Mouse (Mus musculus) embryonic facial prominence, embryonic 15.5 days (tissue): Measurements from ENCODE around the gene Vdac1. TPM values are rescaled to one million over a fixed set of nuclear protein-coding genes. Genes with fewer than 3 reads are reported as not detected.
"Not testable (repeated sequence)": the region's sequence is repeated elsewhere in the genome, so short reads cannot be mapped to it uniquely, and the experiment has no call there.

ENCODE experiments used
- ATAC-seq: fragments of 200-750 bp; cut with Nextera tagmentation; 2 replicates; pipeline ENCODE4 v1.8.0; 2017; ENCODE audit warnings: low read depth, moderate TSS enrichment; ENCODE audit not compliant: insufficient number of reproducible peaks, low FRiP score, low TSS enrichment
- H3K27ac ChIP-seq: fragments of 300-500 bp; sonication (generic); replicated peaks from 2 replicates; pipeline ENCODE4 v1.5.1; 2015; ENCODE audit warnings: mild to moderate bottlenecking, inconsistent platforms
- H3K27me3 ChIP-seq: fragments of 300-500 bp; sonication (generic); 2 replicates; pipeline ENCODE4 v1.6.1; 2015; ENCODE audit warnings: inconsistent platforms
- H3K36me3 ChIP-seq: fragments of 300-500 bp; sonication (generic); 2 replicates; pipeline ENCODE4 v1.6.1; 2015; ENCODE audit warnings: mild to moderate bottlenecking, inconsistent platforms
- H3K4me1 ChIP-seq: fragments of 300-500 bp; sonication (generic); 2 replicates; pipeline ENCODE4 v1.6.1; 2015; ENCODE audit warnings: inconsistent platforms
- H3K4me2 ChIP-seq: fragments of 300-500 bp; sonication (generic); replicated peaks from 2 replicates; pipeline ENCODE4 v1.6.1; 2015; ENCODE audit warnings: mild to moderate bottlenecking, inconsistent platforms
- H3K4me3 ChIP-seq: fragments of 300-500 bp; sonication (generic); replicated peaks from 2 replicates; pipeline ENCODE4 v1.5.1; 2015; ENCODE audit warnings: mild to moderate bottlenecking, inconsistent platforms
- H3K9ac ChIP-seq: fragments of 300-500 bp; sonication (generic); 2 replicates; pipeline ENCODE4 v1.6.1; 2015; ENCODE audit warnings: inconsistent platforms
- H3K9me3 ChIP-seq: fragments of 300-500 bp; sonication (generic); replicated peaks from 2 replicates; pipeline ENCODE4 v1.6.1; 2016; ENCODE audit warnings: inconsistent platforms
- WGBS: fragments of 180-500 bp; shearing (Covaris S2); methylation state at CpG from one replicate; pipeline ENCODE4 v1.1.7; 2015; 5-methylcytosine and 5-hydroxymethylcytosine counted together
- polyA plus RNA-seq: library from polyadenylated mRNA; unstranded; fragments of >200 nt; fragmentation: Nextera tagmentation; extraction: Ambion mirVana; gene quantifications from 2 replicates; pipeline ENCODE4 v1.2.1, GENCODE M21; 2015

The Vdac1 gene
- polyA plus RNA-seq, 1 experiment from 2014 or later: 267 TPM

DNA sequence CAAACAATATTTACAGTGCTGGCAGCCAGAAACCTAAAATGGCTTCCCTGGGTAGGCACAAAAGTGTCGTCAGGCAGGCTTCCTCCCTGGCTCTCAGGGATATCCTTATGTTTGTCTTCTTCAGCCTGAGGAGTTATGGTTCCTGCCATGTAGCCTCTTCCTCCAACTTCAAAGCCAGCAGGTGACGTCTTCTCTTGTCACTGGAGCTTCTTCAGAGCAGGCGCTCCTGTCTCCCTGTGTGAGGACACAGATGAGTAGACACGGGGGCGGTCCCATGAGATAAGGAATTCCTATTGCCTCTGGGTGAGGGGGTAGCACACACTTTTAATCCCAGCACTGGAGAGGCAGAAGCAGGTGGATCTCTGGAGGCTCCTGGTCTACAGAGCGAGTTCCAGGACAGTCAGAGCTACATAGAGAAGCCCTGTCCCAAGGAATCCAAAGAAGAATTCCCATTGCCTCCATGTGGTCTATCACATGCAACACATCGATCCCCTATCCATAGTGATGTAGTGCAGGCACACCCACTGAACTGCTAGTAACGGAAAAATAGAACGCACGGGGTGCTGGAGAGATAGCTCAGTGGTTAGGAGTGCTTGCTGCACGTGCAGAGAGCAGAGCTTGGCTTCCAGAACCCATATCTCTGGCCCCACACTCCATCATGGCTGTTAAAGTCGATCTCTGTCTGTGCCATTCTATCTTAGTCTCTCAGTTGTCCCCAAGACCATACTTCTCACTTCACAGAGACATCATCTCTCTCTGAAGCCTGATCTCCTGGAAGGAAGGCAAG, 15.5 kb upstream of the Vdac1 start:
- H3K27me3 ChIP-seq: no peaks in the 10 kb centered on the region
- no peak overlapping the region for H3K4me3 ChIP-seq
- H3K9ac ChIP-seq: no peak overlapping the region
- H3K9me3 ChIP-seq: no peaks in the 10 kb centered on the region
- H3K36me3 ChIP-seq: no peaks in the 10 kb centered on the region
- no peak for ATAC-seq
- peaks cover 18% of the 10 kb centered on the region; the same call in 1 of the 2 replicates for H3K4me1 ChIP-seq
- H3K27ac ChIP-seq: no peak overlapping the region
- 76% methylated on average over 12 of the region's 12 CpGs for WGBS
- no peak overlapping the region for H3K4me2 ChIP-seq

DNA sequence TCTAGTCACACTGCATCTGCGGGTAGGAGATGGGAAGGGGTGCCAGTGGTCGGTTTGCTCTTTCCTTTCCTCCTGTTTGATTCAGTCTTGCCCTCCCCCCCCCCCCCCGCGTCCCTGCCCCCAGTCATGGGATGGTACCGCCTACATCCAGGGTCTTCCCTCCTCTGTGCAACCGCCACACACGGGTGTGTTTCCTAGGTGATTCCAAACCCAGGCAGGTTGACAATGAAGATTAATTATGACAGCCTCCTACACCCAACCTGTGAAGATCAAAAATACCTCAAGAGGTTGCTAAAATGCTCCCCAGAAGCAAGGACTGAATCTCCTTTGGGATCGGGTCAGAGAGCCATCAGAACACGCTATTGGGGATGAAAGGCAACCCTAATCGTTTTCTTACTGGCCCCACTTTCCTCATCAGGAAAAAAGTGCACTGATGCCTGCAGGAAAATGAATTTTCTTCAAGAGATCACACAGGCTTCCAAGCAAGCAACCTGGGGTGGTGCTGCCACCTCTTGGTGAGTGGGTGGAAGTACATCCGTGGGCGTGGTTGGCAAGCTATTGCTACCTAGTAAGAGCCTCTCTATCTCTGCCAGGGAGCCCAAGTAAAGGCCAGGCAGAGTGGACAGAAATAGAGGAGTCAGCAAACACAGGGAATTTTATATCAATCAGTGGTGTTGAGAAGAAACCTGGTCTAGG, 14.6 kb upstream of the Vdac1 start:
- peaks cover 14% of the 10 kb centered on the region for H3K4me1 ChIP-seq
- 9% methylated on average over 9 of the region's 12 CpGs for WGBS
- H3K27me3 ChIP-seq: no peaks in the 10 kb centered on the region
- H3K9me3 ChIP-seq: no peaks in the 10 kb centered on the region
- H3K27ac ChIP-seq: peak overlapping the region; percentile 55; the same call in 1 of the 2 replicates
- H3K4me2 ChIP-seq: peak overlapping the region; percentile 51
- ATAC-seq: peak; percentile 59; the same call in 1 of the 2 replicates
- H3K9ac ChIP-seq: no peak overlapping the region
- peak overlapping the region; percentile 39 for H3K4me3 ChIP-seq
- no peaks in the 10 kb centered on the region for H3K36me3 ChIP-seq

DNA sequence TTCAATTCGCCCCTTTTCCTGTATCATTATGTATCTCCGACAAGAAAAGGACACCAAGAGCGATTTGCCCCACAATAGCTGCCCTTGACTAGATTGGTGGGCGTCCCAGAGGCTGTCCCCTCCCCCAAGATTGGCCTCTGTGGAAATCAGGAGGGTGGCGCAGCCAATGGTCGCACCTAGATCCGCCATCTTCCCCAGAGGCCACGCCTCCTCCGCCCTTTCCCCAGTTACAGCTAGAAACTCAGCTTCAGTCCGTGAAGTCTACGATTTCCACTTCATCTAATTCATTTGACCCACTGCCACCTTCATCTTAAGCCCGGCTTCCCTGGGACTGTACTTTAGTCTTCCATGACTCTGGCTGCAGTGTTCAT, 14.0 kb upstream of the Vdac1 start:
- peak overlapping the region; percentile 51 for H3K4me2 ChIP-seq
- 3% methylated on average over 12 of the region's 12 CpGs for WGBS
- H3K36me3 ChIP-seq: no peaks in the 10 kb centered on the region
- peak overlapping the region; percentile 39 for H3K4me3 ChIP-seq
- peaks cover 9% of the 10 kb centered on the region for H3K4me1 ChIP-seq
- H3K9me3 ChIP-seq: no peaks in the 10 kb centered on the region
- 0 out of 2 replicates have a peak, but pooled peaks have one; percentile 40 for ATAC-seq
- H3K9ac ChIP-seq: no peak overlapping the region
- H3K27me3 ChIP-seq: no peaks in the 10 kb centered on the region
- peak overlapping the region; percentile 55; the same call in 1 of the 2 replicates for H3K27ac ChIP-seq

DNA sequence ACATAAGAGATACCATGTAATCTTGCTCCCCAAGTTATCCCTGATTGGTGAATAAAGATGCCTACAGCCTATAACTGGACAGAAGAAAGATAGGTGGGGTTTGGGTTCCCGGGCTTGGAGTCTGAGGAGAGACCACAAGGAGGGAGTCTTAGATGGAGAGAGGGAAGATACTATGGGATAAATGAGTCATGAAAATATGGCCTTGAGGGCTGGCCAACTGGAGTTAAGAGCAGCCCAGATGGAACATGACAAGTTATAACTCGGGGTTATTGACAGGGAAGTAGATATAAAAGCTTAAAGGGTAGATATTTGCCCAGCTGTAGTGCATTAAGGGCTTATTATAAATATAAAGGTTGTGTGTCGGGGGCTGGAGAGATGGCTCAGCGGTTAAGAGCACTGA, 12.5 kb upstream of the Vdac1 start:
- H3K4me2 ChIP-seq: no peak overlapping the region
- no peak overlapping the region for H3K4me3 ChIP-seq
- 73% methylated on average over 4 of the region's 4 CpGs for WGBS
- no peak overlapping the region for H3K27ac ChIP-seq
- no peaks in the 10 kb centered on the region for H3K9me3 ChIP-seq
- H3K9ac ChIP-seq: no peak overlapping the region
- peaks cover 9% of the 10 kb centered on the region for H3K4me1 ChIP-seq
- ATAC-seq: no peak
- no peaks in the 10 kb centered on the region for H3K36me3 ChIP-seq
- H3K27me3 ChIP-seq: no peaks in the 10 kb centered on the region

DNA sequence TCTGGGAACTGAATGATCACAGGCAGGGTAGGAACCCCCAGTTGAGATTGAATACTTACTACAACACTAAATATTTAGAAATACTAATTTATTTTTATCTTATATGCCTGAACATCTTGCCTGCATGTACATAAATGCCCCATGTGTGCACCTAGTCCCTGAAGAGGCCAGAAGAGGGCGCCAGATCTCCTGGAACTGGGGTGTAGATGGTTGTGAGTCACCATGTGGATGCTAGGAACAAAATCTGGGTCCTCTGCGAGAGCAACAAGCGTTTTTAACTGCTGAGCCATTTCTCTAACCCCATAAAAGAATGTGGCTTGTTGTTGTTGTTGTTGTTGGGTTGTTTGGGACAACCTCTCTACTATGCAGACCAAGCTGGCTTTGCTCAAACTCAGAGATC, 11.9 kb upstream of the Vdac1 start:
- 72% methylated on average over 3 of the region's 3 CpGs for WGBS
- peaks cover 9% of the 10 kb centered on the region for H3K4me1 ChIP-seq
- H3K4me3 ChIP-seq: no peak overlapping the region
- no peak overlapping the region for H3K9ac ChIP-seq
- H3K27ac ChIP-seq: no peak overlapping the region
- no peak overlapping the region for H3K4me2 ChIP-seq
- H3K36me3 ChIP-seq: no peaks in the 10 kb centered on the region
- no peaks in the 10 kb centered on the region for H3K27me3 ChIP-seq
- no peak for ATAC-seq
- H3K9me3 ChIP-seq: no peaks in the 10 kb centered on the region

DNA sequence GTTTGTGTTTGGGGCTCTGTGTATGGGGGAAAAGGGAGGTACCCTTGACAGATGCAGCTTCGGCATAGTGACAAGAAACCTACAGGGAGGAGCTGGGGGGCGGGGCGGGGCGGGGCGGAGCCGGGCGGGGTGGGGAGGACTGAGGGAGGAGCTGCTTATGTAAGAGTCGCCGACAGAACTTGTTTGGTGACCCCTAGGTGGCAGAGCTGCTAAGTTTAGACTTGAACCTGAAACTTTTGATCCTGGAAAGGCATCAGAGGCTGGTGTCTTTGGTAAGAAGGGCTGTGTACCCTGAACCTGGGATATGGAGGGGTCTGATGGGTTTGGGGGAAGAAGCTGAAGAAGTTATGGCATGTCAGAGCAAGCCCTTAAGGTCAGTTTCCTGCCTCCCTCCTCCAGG, 9.7 kb upstream of the Vdac1 start:
- Histone ChIP-seq H3K4me1 (peaks cover 8% of the 10 kb centered on the region), H3K9me3 (no peaks in the 10 kb centered on the region), H3K27ac (no peak overlapping the region), H3K27me3 (no peaks in the 10 kb centered on the region), H3K36me3 (no peaks in the 10 kb centered on the region), H3K9ac (no peak overlapping the region), H3K4me3 (no peak overlapping the region), H3K4me2 (no peak overlapping the region)
- no peak for ATAC-seq
- WGBS: 1% methylated on average over 9 of the region's 9 CpGs

DNA sequence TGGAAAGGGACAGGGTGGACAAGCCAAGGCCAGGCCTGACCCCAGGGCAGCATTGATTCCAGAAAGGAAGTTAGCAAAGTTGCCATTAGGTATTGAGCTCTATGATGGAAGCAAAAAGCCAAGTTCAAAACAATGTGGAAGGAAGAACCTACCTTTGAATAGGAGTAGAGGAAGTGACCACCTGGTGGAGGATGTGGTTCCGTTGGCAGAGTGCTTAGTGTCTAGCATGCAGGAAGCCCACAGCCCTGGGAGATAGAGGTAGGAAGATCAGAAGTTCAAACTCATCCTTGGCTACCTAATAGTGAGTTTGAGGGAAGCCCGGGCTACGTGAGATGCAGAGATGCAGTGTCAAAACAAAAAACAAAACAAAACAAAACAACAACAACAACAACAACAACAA, 8.4 kb upstream of the Vdac1 start:
- no peak for ATAC-seq
- Histone ChIP-seq H3K9me3 (no peaks in the 10 kb centered on the region), H3K4me1 (no peaks in the 10 kb centered on the region; the same call in 1 of the 2 replicates), H3K4me2 (no peak overlapping the region), H3K27ac (no peak overlapping the region), H3K36me3 (no peaks in the 10 kb centered on the region), H3K9ac (no peak overlapping the region), H3K27me3 (no peaks in the 10 kb centered on the region), H3K4me3 (no peak overlapping the region)
- 92% methylated on average over 3 of the region's 3 CpGs for WGBS

DNA sequence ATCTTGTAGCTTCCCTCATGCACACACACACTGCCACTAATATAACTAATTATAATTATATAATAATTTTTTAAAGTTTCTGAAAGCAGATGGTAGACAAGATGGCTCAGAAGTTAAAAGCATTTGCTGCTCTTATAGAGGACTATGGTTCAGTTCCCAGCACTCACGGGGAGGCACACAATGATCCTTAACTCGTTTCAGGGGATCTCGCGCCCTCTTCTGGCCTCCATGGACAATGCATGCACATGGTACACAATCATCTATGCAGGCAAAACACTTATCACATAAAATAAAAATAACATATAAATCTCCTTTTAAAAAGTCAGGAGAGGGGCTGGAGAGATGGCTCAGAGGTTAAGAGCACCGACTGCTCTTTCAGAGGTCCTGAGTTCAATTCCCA, 6.0 kb upstream of the Vdac1 start:
- Histone ChIP-seq H3K4me3 (no peak overlapping the region), H3K4me2 (no peak overlapping the region), H3K9ac (no peak overlapping the region), H3K4me1 (peaks cover 7% of the 10 kb centered on the region), H3K36me3 (no peaks in the 10 kb centered on the region), H3K27ac (no peak overlapping the region), H3K27me3 (no peaks in the 10 kb centered on the region), H3K9me3 (no peaks in the 10 kb centered on the region)
- 79% methylated on average over 5 of the region's 5 CpGs for WGBS
- ATAC-seq: no peak

DNA sequence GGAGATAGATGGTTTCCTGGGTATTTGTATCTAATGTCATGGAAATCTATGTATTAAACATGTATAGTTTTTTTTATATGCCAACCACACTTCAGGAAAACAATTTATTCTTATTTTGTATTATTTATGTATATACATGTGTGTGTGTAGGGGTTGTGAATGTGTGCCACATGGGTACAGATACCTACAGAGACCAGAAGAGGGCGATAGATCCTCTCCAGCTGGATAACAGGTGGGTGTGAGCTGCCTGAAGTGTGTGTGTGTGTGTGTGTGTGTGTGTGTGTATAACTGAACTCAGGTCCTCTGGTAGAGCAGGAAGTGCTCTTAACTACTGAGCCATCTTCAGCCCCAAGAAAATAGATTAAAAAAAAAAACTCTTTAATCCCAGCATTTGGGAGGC, 5.1 kb upstream of the Vdac1 start:
- H3K4me3 ChIP-seq: no peak overlapping the region
- no peak overlapping the region for H3K27ac ChIP-seq
- no peaks in the 10 kb centered on the region for H3K9me3 ChIP-seq
- H3K27me3 ChIP-seq: no peaks in the 10 kb centered on the region
- ATAC-seq: no peak
- WGBS: 75% methylated on average over 1 of the region's 1 CpGs
- no peak overlapping the region for H3K4me2 ChIP-seq
- peaks cover 16% of the 10 kb centered on the region for H3K4me1 ChIP-seq
- no peaks in the 10 kb centered on the region for H3K36me3 ChIP-seq
- no peak overlapping the region for H3K9ac ChIP-seq

DNA sequence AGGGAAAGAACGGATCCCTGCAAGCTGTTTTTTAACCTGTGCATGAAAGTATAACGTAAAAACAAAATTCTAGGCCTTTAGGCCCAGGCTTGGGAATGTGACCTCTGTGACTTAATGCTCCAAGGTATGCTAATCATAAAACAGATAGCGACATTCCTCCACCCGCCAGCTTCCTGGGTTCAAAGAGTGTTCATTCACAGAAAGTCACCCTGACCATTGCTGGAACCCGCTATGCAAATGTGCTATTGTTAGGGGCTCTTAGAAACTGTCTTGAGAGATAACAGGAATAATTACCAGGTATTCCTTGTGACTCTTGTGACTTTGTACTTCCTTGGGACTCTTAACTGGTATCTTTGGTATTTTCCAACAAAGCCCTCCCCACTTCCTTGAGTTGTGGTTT, 3.6 kb upstream of the Vdac1 start:
- H3K9ac ChIP-seq, H3K27ac ChIP-seq, H3K36me3 ChIP-seq, H3K9me3 ChIP-seq, H3K4me3 ChIP-seq, H3K27me3 ChIP-seq, ATAC-seq, H3K4me2 ChIP-seq: not testable (repeated sequence)
- 91% methylated on average over 5 of the region's 5 CpGs for WGBS
- H3K4me1 ChIP-seq: peaks cover 21% of the 10 kb centered on the region

DNA sequence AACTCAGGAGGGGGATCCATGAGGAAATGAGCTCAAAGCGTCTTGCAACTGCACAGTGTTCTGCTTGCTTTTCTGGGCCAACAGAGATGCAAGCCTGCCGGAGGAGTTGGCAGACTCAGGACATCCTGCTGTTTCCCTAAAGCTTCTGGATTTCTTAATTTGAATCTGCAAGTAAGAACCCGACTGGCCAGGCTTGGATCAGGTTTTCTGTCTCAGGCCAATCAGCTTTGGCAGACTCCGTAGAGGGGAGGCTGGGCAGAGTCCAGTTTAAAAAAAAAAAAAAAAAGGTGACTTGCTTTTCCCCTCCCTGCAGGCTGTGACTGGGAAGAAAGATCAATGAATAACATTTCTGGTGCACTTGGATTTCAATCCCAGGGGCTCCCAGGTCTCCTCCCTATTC, 2.1 kb upstream of the Vdac1 start:
- WGBS: 20% methylated on average over 4 of the region's 4 CpGs
- Histone ChIP-seq H3K27ac (no peak overlapping the region), H3K27me3 (no peaks in the 10 kb centered on the region), H3K4me3 (no peak overlapping the region), H3K9me3 (no peaks in the 10 kb centered on the region), H3K36me3 (no peaks in the 10 kb centered on the region), H3K4me2 (no peak overlapping the region), H3K4me1 (peaks cover 34% of the 10 kb centered on the region), H3K9ac (no peak overlapping the region)
- ATAC-seq: no peak
